Mouse (Mus musculus): ENCODE results near the gene Olfr282. TPM values are rescaled to one million over a fixed set of nuclear protein-coding genes. Genes with fewer than 3 reads are reported as not detected.

The Olfr282 gene
- polyA plus RNA-seq, 1 experiment from 2014 or later, result not detected

GRCm38 (mm10) chr15:98482701-98483100 is 51.7 kb downstream of the Olfr282 start, which contains the start of gene Lalba:
TSS of gene Lalba (minus strand) at chr15:98482721.
- Histone ChIP-seq H3K9ac (ENCODE audit: low read depth, low read length) (no peak within 1 kb of the TSS), H3K9me3 (ENCODE audit: control insufficient read depth, low read length) (no peaks in the 10 kb centered on the region), H3K4me3 (ENCODE audit: low read depth, low read length) (no peak within 1 kb of the TSS), H3K4me2 (replicated peaks; ENCODE audit: low read depth, low read length) (no peak within 1 kb of the TSS), H3K27ac (ENCODE audit: low read depth, low read length) (no peak within 1 kb of the TSS), H3K27me3 (ENCODE audit: control insufficient read depth, insufficient read depth, low read length) (no peaks in the 10 kb centered on the region), H3K4me1 (replicated peaks; ENCODE audit: control insufficient read depth, insufficient read depth, low read length) (no peaks in the 10 kb centered on the region), H3K36me3 (ENCODE audit: control insufficient read depth, insufficient read depth, low read length) (no peaks in the 10 kb centered on the region)
- no peak for DNase-seq (ENCODE audit: low spot score)
- no peak for ATAC-seq (ENCODE audit: low FRiP score)
- WGBS, result 67% methylated on average over 3 of the region's 3 CpGs

GRCm38 (mm10) chr15:98483907-98484886 is 53.2 kb downstream of the Olfr282 start:
- H3K4me2 ChIP-seq (replicated peaks; ENCODE audit: low read depth, low read length), result no peak overlapping the region

DNA sequence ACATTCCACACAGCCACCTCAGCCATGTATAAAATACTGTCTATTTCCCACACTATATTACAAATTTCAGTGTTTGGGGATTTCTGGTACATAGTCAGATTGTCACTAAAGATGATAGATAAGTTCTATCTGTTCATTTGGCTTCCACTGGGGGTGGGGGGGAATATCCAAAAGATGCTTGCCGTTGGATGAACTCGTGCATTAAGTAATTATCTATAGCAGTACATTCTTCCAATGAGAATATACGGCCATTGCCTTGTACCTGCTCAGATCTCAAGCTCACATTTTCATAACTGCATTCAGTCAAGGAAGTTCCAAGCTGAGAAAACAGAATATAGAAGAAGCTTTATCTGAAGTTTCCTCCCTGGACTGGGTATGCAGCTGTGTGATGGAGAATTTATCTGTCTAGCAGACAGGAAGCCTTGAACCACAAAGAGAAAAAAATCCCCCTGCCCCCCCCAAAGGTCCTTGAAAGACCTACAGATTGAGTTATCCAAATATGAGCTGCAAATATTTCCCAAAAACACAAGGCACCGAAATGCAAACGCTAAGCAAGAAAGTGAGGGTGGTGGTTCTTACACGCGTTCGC is 55.5 kb downstream of the Olfr282 start:
- Histone ChIP-seq H3K36me3 (ENCODE audit: control insufficient read depth, insufficient read depth, low read length) (no peaks in the 10 kb centered on the region), H3K4me1 (replicated peaks; ENCODE audit: control insufficient read depth, insufficient read depth, low read length) (no peaks in the 10 kb centered on the region), H3K4me3 (ENCODE audit: low read depth, low read length) (no peak overlapping the region), H3K27ac (ENCODE audit: low read depth, low read length) (no peak overlapping the region), H3K9me3 (ENCODE audit: control insufficient read depth, low read length) (no peaks in the 10 kb centered on the region), H3K27me3 (ENCODE audit: control insufficient read depth, insufficient read depth, low read length) (no peaks in the 10 kb centered on the region), H3K4me2 (replicated peaks; ENCODE audit: low read depth, low read length) (no peak overlapping the region), H3K9ac (ENCODE audit: low read depth, low read length) (no peak overlapping the region)
- ATAC-seq (ENCODE audit: low FRiP score), result no peak
- DNase-seq (ENCODE audit: low spot score), result no peak
- 94% methylated on average over 8 of the region's 8 CpGs for WGBS

More at GRCm38 (mm10) chr15:98483907-98484886, 53.2 kb downstream of the Olfr282 start:
- 75% methylated on average over 18 of the region's 18 CpGs for WGBS
- H3K4me1 ChIP-seq (replicated peaks; ENCODE audit: control insufficient read depth, insufficient read depth, low read length), result no peaks in the 10 kb centered on the region
- no peak for ATAC-seq (ENCODE audit: low FRiP score)
- no peak overlapping the region for H3K4me3 ChIP-seq (ENCODE audit: low read depth, low read length)
- no peak overlapping the region for H3K27ac ChIP-seq (ENCODE audit: low read depth, low read length)
- no peaks in the 10 kb centered on the region for H3K27me3 ChIP-seq (ENCODE audit: control insufficient read depth, insufficient read depth, low read length)
- H3K9me3 ChIP-seq (ENCODE audit: control insufficient read depth, low read length), result no peaks in the 10 kb centered on the region
- no peaks in the 10 kb centered on the region for H3K36me3 ChIP-seq (ENCODE audit: control insufficient read depth, insufficient read depth, low read length)
- no peak overlapping the region for H3K9ac ChIP-seq (ENCODE audit: low read depth, low read length)
- DNase-seq (ENCODE audit: low spot score), result no peak

Other genes with a start within 250 kb of the Olfr282 start
- gene Olfr288, start 235.7 kb upstream of the Olfr282 start, polyA plus RNA-seq (2014; fragmentation: Nextera tagmentation; extraction: Ambion mirVana), result not detected in 2 replicates
- not detected in 2 replicates for gene Gm44579, start 210.2 kb upstream of the Olfr282 start, polyA plus RNA-seq (2014; fragmentation: Nextera tagmentation; extraction: Ambion mirVana)
- not detected in 2 replicates for gene Olfr287, start 210.2 kb upstream of the Olfr282 start, polyA plus RNA-seq (2014; fragmentation: Nextera tagmentation; extraction: Ambion mirVana)
- gene Olfr286, start 196.8 kb upstream of the Olfr282 start, polyA plus RNA-seq (2014; fragmentation: Nextera tagmentation; extraction: Ambion mirVana), result not detected in 2 replicates
- not detected in 2 replicates for gene H1fnt, start 173.9 kb upstream of the Olfr282 start, polyA plus RNA-seq (2014; fragmentation: Nextera tagmentation; extraction: Ambion mirVana)
- gene Zfp641, start 135.1 kb upstream of the Olfr282 start, polyA plus RNA-seq (2014; fragmentation: Nextera tagmentation; extraction: Ambion mirVana), result 1.7 and 2.1 TPM in 2 replicates
- not detected in 2 replicates for gene Olfr285, start 113.9 kb upstream of the Olfr282 start, polyA plus RNA-seq (2014; fragmentation: Nextera tagmentation; extraction: Ambion mirVana)
- gene Olfr284, start 90.2 kb upstream of the Olfr282 start, polyA plus RNA-seq (2014; fragmentation: Nextera tagmentation; extraction: Ambion mirVana), result not detected in 2 replicates
- not detected in 2 replicates for gene Olfr283, start 50.3 kb upstream of the Olfr282 start, polyA plus RNA-seq (2014; fragmentation: Nextera tagmentation; extraction: Ambion mirVana)
- gene Olfr281, start 21.4 kb downstream of the Olfr282 start, polyA plus RNA-seq (2014; fragmentation: Nextera tagmentation; extraction: Ambion mirVana), result not detected in 2 replicates
- gene OR5BS1P, start 38.7 kb downstream of the Olfr282 start, polyA plus RNA-seq (2014; fragmentation: Nextera tagmentation; extraction: Ambion mirVana), result not detected in 2 replicates
- not detected in 2 replicates for gene Lalba, start 51.5 kb downstream of the Olfr282 start, polyA plus RNA-seq (2014; fragmentation: Nextera tagmentation; extraction: Ambion mirVana)
- gene Olfr279, start 61.2 kb downstream of the Olfr282 start, polyA plus RNA-seq (2014; fragmentation: Nextera tagmentation; extraction: Ambion mirVana), result not detected in 2 replicates
- gene Kansl2, start 103.0 kb downstream of the Olfr282 start, polyA plus RNA-seq (2014; fragmentation: Nextera tagmentation; extraction: Ambion mirVana), result 127 and 132 TPM in 2 replicates
- gene Ccnt1, start 139.7 kb downstream of the Olfr282 start, polyA plus RNA-seq (2014; fragmentation: Nextera tagmentation; extraction: Ambion mirVana), result 63.8 and 67.8 TPM in 2 replicates
- not detected in 2 replicates for gene 4930415O20Rik, start 139.8 kb downstream of the Olfr282 start, polyA plus RNA-seq (2014; fragmentation: Nextera tagmentation; extraction: Ambion mirVana)
- gene Adcy6, start 178.9 kb downstream of the Olfr282 start, polyA plus RNA-seq (2014; fragmentation: Nextera tagmentation; extraction: Ambion mirVana), result 12.4 and 17.3 TPM in 2 replicates
- gene Cacnb3, start 199.6 kb downstream of the Olfr282 start, polyA plus RNA-seq (2014; fragmentation: Nextera tagmentation; extraction: Ambion mirVana), result 41.3 and 42.9 TPM in 2 replicates
- 21.7 and 33.0 TPM in 2 replicates for gene Ddx23, start 231.7 kb downstream of the Olfr282 start, polyA plus RNA-seq (2014; fragmentation: Nextera tagmentation; extraction: Ambion mirVana)
- gene Rnd1, start 246.2 kb downstream of the Olfr282 start, polyA plus RNA-seq (2014; fragmentation: Nextera tagmentation; extraction: Ambion mirVana), result 5.2 and 5.9 TPM in 2 replicates

Data from hindbrain, embryonic 11.5 days (tissue).